Mouse (Mus musculus) midbrain, embryonic 10.5 days (tissue): ENCODE measurements at regions not wholly inside any gene's neighbourhood (a gene's known extent, or its start where the extent isn't known, plus 50 kb on each side); places are given as distances from the start of the nearest gene placed in this dataset.

Source experiments
- DNase-seq: peaks from one replicate; pipeline ENCODE4 v3.0.0-alpha.2; 2017; ENCODE audit warnings: low spot score
- H3K27ac ChIP-seq: fragments of 300-500 bp; sonication (generic); replicated peaks from 2 replicates; pipeline ENCODE4 v1.5.1; 2016; ENCODE audit warnings: mild to moderate bottlenecking
- H3K27me3 ChIP-seq: fragments of 300-500 bp; sonication (generic); 2 replicates; pipeline ENCODE4 v1.6.1; 2016; ENCODE audit warnings: low read depth, mild to moderate bottlenecking; ENCODE audit not compliant: poor library complexity, severe bottlenecking
- H3K36me3 ChIP-seq: fragments of 300-500 bp; sonication (generic); 2 replicates; pipeline ENCODE4 v1.6.1; 2016; ENCODE audit warnings: mild to moderate bottlenecking, moderate library complexity
- H3K4me1 ChIP-seq: fragments of 300-500 bp; sonication (generic); 2 replicates; pipeline ENCODE4 v1.6.1; 2016
- H3K4me3 ChIP-seq: fragments of 300-500 bp; sonication (generic); 2 replicates; pipeline ENCODE4 v1.5.1; 2016; ENCODE audit warnings: mild to moderate bottlenecking, moderate library complexity
- H3K9me3 ChIP-seq: fragments of 300-500 bp; sonication (generic); replicated peaks from 2 replicates; pipeline ENCODE4 v1.6.1; 2016; ENCODE audit warnings: mild to moderate bottlenecking
- WGBS: fragments of 180-500 bp; shearing (Covaris S2); methylation state at CpG from one replicate; pipeline ENCODE4 v1.1.7; 2016; 5-methylcytosine and 5-hydroxymethylcytosine counted together

DNA sequence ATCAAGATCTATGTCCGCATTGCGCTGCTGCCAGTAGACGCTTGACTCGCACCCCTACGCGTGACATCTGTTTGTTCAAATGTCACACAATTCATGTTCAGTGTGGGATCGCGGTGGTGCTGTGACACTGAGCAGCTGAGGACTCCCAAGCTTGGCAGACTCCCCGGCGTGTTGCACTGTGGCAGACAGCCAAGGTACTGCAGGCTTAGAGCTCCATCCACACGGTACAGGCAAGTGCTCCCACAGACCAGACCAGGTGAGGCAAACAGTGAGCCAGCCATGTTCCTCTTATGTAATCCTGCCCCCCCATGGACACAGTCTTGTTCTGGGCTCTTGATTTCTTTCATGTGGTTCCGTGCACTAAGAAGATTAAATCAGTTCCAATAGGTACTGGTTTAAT is 205.5 kb upstream of the Myocd start:
- H3K4me3 ChIP-seq: no peak overlapping the region
- no peaks in the 10 kb centered on the region for H3K4me1 ChIP-seq
- no peak overlapping the region for H3K27ac ChIP-seq
- H3K27me3 ChIP-seq: no peaks in the 10 kb centered on the region
- H3K9me3 ChIP-seq: no peaks in the 10 kb centered on the region
- no peaks in the 10 kb centered on the region for H3K36me3 ChIP-seq
- DNase-seq: no peak
- 91% methylated on average over 12 of the region's 12 CpGs for WGBS

DNA sequence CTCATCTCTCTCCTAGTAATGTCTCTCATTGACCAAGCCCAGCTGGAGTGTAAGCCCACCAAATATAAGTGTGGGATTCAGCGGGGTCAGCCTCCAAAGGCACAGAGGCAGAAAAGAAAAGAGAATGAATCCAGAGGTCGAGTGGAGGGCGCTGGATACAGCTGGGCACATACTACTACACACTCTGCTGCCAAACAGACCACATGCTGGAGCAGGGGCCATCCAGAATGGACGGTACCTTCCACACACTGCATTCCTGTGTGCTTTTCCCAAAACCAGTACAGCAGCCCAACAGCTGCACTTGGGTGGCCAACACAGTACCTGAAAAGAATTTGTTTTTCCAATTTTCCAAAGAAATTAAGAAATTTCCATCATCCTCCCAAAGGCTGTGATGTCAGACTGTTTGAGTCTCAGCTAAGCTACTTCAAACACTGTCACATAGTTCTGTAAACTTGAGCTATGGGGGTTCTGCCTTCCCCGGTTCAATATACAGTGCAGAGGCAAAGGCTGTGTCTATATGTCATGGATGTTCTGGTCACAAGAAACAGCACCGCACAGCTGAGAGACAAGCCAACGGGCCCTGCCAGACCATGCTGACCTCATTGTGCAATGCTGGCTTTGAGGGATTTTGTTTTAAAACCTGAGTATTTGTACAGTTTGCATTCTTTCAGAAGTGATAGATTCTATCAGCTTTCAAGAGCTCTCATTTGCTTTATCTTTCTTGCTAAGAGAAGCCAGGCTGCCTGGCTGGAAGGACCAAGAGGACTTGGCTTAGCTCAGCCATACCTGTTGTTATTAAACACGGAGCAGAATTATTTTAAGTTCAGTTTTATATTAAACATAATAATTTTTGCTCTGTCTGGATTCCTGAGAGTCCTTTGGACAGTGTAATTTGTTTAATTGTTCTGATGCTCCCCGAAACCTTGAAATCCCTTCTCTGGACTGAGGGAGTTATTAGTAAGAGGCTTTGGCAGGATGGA is 200.3 kb upstream of the Myocd start:
- Histone ChIP-seq H3K9me3 (no peaks in the 10 kb centered on the region), H3K4me3 (no peak overlapping the region), H3K4me1 (no peaks in the 10 kb centered on the region), H3K27ac (no peak overlapping the region), H3K36me3 (no peaks in the 10 kb centered on the region), H3K27me3 (no peaks in the 10 kb centered on the region)
- WGBS: 86% methylated on average over 9 of the region's 9 CpGs
- DNase-seq: no peak

DNA sequence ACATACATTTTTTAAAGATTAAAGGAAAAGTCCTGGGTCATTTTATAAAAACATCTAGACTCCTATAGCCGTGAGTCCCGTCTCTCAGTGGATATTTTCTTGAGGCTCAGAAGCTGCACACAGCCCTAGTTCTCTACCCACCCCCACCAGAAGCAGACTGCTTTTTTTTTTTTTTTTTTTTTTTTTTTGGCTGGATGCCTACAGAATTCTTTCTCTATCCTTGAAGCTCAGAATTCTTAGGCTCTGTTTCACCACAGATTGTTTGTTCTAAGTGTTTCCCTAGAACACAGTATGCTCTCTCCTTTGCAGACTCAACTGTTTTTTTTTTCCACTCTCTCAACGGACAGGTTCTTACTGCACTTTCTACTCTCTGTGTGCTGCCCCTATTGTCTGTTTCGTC is 191.3 kb upstream of the Myocd start:
- Histone ChIP-seq H3K27me3 (no peaks in the 10 kb centered on the region), H3K9me3 (peaks cover 3% of the 10 kb centered on the region; the same call in 1 of the 2 replicates), H3K4me1 (no peaks in the 10 kb centered on the region), H3K36me3 (no peaks in the 10 kb centered on the region), H3K4me3 (no peak overlapping the region), H3K27ac (no peak overlapping the region)
- 77% methylated on average over 4 of the region's 4 CpGs for WGBS
- no peak for DNase-seq

DNA sequence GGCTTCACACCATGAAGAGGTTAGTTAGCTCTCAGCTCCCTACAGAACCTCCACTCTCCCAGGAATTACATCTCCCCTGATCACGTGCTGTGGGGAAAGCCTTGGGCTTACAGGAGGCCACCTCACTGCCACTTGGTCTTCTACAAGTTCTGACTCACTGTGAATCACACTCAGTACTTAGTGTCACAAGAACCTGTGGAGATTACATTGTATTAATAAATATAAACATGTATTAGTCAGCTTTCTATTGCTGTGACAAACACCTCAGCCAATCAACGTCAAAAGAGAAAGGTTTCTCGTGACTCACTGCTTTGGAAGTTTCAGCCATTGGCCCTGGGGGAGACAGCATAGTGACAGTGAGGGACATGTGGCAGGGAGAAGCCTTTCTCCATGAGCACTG is 178.6 kb upstream of the Myocd start:
- Histone ChIP-seq H3K27ac (no peak overlapping the region), H3K27me3 (no peaks in the 10 kb centered on the region), H3K9me3 (no peaks in the 10 kb centered on the region), H3K4me3 (no peak overlapping the region), H3K36me3 (no peaks in the 10 kb centered on the region), H3K4me1 (no peaks in the 10 kb centered on the region)
- WGBS: 87% methylated on average over 3 of the region's 3 CpGs
- no peak for DNase-seq

DNA sequence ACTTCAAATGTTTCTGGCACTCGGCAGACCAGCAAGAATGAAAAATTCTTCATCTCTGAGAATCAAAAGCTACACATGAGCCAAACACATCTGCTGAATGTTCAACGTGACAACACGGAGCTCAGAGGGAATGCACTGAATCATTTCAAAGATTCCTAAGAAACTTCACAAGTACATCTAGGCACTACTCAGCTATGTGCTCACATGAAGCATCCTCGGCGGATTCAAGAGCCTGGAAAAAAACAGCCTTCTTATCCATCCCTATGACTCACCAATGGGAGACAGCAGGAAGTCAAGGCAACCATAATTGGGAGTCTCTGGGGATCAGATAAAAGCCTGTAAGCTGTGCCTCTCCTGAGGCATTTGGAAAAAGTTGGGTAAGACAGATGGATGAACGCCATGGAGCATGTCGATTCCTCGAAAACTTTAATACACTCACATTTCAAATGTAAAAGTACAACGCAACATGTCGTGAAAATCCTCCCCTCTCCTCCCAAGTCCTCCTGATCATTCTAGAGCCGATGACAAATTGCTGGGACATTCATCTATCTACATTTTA is 173.8 kb upstream of the Myocd start:
- Histone ChIP-seq H3K9me3 (no peaks in the 10 kb centered on the region), H3K4me3 (no peak overlapping the region), H3K36me3 (no peaks in the 10 kb centered on the region), H3K27me3 (no peaks in the 10 kb centered on the region), H3K4me1 (no peaks in the 10 kb centered on the region), H3K27ac (no peak overlapping the region)
- no peak for DNase-seq
- WGBS: 91% methylated on average over 11 of the region's 11 CpGs

DNA sequence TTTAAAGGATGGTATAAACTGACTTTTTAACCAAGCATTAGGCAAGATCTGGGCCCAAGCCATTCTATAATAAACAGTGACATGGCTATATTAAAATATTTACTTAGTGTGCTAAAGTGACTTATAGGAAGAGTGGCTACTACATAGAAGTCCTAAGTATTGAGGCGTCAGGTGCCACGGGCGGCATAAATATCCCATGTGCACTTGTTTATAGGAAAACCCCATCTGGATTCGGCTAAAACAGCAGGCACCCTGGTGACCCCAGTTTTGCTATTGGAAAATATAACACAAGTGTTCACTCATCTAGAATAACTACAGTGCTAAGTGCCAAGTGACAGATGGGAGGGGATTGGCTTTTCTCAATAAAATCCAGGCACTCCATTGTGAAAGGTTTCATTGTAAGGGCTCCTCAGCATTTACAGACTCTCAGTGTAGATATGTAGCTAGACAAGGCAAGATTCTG is 165.9 kb upstream of the Myocd start:
- no peaks in the 10 kb centered on the region for H3K9me3 ChIP-seq
- H3K4me1 ChIP-seq: no peaks in the 10 kb centered on the region
- H3K36me3 ChIP-seq: no peaks in the 10 kb centered on the region
- WGBS: 94% methylated on average over 4 of the region's 4 CpGs
- no peaks in the 10 kb centered on the region for H3K27me3 ChIP-seq
- no peak for DNase-seq
- no peak overlapping the region for H3K27ac ChIP-seq
- no peak overlapping the region for H3K4me3 ChIP-seq

DNA sequence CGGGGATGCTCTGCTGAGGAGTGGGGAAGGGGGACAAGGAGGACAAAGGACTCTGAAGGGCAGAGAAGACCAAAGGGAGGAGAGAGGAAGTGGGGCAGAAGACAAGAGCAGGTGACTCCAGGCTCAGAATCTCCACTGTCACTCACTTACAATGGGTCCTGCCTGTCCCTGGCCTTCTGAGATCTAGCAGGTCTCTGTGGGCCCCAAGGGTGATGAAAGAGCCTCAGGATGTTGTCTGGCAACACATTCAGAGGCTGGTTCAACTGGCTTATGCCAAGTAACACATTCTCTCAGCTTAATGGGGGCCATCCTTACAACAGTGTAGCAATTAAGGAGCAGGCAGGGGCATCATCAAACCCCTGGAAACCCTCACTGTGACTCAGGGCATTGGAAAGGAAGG is 152.1 kb upstream of the Myocd start:
- no peak overlapping the region for H3K4me3 ChIP-seq
- H3K4me1 ChIP-seq: no peaks in the 10 kb centered on the region
- WGBS: 43% methylated on average over 1 of the region's 1 CpGs
- no peaks in the 10 kb centered on the region for H3K9me3 ChIP-seq
- H3K27ac ChIP-seq: no peak overlapping the region
- DNase-seq: no peak
- no peaks in the 10 kb centered on the region for H3K27me3 ChIP-seq
- H3K36me3 ChIP-seq: no peaks in the 10 kb centered on the region

DNA sequence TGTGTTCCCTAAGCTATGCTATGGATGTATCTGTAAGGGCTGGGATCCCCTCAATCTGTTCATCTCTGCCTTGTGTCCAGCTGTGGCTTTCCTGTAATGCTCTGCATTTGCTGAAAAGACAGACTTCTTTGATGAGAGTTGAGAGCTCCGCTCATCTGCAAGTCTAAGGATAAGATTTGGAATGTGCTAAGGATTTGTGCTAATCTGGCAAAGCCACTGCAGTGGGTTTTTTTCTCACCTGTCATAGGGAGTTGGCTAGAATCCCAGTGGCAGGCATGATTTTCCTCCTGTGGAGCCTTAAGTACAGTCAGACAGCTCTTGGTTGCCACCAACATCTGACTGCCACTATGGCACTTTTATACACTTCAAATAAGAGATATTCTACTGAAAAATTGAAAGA is 138.8 kb upstream of the Myocd start:
- H3K4me1 ChIP-seq: peaks cover 15% of the 10 kb centered on the region
- H3K27me3 ChIP-seq: no peaks in the 10 kb centered on the region
- no peak overlapping the region for H3K27ac ChIP-seq
- H3K36me3 ChIP-seq: no peaks in the 10 kb centered on the region
- no peaks in the 10 kb centered on the region for H3K9me3 ChIP-seq
- no peak for DNase-seq
- no peak overlapping the region for H3K4me3 ChIP-seq
- 59% methylated on average over 1 of the region's 1 CpGs for WGBS

DNA sequence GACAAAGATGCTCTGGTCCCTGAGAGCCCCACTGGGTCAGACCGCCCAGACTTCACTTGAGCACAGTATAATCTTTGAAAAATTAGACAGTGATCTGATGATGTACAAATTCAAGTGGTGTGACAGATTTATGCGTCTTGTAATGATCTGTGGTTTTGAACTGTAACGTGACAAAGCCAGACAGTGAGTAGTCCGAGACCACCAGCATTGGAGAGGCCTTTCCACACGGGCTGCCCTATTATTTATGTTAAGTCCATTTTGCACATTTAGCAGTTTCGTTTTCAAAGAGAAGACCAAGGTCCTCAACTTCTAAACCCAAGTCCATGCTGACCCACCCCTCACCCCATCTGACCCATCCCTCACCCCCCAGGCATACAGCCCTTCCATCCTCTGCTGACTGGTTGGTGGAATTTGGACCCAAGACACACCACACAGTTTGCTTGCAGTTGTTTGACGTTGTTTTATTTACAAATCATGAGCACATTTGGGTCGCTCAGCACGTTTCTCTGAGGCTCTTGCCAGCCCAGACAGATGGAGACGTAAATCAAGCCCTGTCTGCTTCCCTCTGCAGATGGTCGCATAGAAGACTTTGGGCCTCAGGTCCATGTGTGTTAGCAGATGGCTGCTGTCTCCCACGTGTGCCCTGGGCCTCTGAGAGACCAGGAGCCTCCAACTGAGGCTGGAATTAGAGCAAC is 132.8 kb upstream of the Myocd start:
- Histone ChIP-seq H3K36me3 (no peaks in the 10 kb centered on the region), H3K27me3 (no peaks in the 10 kb centered on the region), H3K4me3 (no peak overlapping the region), H3K9me3 (no peaks in the 10 kb centered on the region), H3K4me1 (peaks cover 4% of the 10 kb centered on the region), H3K27ac (no peak overlapping the region)
- DNase-seq: no peak
- WGBS: 87% methylated on average over 12 of the region's 12 CpGs

DNA sequence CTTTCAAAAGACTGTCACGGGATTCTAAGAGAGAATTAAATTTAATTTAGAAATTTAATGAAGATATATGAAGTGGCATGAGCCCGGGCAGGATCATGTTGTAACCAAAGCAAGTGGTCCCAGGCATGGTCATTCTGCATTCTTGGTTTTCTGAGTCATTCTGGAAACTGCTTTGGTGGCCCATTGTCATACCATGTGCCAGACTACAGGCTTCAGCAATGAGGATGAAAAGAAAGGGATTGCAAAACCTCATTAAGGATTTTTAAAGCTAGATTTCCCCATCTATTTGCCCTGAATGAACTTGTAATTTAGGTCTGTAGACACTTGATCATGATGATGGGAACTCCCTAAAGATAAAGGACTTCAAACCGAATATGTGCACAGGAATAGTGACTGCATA is 119.4 kb upstream of the Myocd start:
- H3K4me1 ChIP-seq: peaks cover 5% of the 10 kb centered on the region; the same call in 1 of the 2 replicates
- no peak overlapping the region for H3K4me3 ChIP-seq
- DNase-seq: no peak
- 86% methylated on average over 3 of the region's 3 CpGs for WGBS
- no peaks in the 10 kb centered on the region for H3K9me3 ChIP-seq
- no peaks in the 10 kb centered on the region for H3K36me3 ChIP-seq
- no peak overlapping the region for H3K27ac ChIP-seq
- no peaks in the 10 kb centered on the region for H3K27me3 ChIP-seq

DNA sequence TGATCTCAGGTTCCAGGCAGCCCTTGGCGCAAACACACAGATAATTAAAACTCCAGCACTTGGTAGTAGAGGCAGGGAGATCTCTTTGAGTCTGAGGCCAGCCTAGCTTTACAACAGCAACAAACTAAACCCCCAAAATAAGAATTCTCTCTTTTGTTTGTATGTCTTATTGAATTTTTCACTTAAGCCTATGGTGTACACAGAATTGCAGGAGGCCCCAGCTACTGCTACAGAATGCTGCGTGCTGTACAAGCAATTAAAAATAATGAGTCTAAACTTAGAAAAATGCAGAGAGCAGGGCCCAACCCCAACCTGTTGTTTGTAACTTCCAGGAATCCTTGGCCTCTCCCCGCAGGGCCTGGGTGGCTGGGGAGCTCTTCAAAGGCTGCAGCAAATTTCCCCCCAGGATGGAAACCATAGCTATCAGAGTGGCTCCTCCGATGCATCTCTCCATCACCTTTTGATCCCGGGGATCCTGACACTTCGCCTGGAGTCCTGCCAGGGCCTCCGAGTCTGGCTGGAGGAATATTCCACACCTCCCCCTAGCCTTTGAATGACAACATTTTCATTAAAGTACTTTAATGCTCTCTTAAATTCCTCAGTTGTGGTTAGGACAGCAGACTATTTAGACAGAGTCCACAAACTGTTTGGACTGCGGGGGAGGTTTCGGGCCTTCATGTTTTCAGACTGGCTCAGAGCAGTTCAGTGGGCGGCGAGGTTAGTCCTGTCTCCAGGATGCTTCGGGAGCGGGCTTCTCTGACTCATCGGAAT is 116.7 kb upstream of the Myocd start:
- Histone ChIP-seq H3K4me3 (no peak overlapping the region), H3K27ac (no peak overlapping the region), H3K9me3 (no peaks in the 10 kb centered on the region), H3K27me3 (no peaks in the 10 kb centered on the region), H3K36me3 (no peaks in the 10 kb centered on the region), H3K4me1 (peaks cover 5% of the 10 kb centered on the region; the same call in 1 of the 2 replicates)
- WGBS: 73% methylated on average over 14 of the region's 14 CpGs
- DNase-seq: no peak

DNA sequence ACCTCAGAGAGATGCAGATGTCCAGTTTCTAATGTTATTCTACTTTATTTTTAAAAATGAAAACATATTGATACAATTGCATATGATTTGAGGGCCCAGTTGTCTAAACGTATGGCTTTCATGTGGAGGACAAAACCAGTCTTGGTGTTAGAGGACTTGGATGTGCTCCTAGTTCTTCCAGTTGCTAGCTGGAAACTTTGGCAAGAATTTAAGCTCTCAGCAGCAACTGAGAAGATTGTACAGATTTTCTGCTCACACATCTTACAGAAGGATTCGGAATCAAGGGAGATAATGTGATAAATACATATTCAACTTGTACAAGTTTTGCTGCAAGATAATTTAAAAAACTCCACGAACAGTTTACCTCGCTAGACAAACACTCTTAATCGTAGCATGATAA is 105.6 kb upstream of the Myocd start:
- 87% methylated on average over 5 of the region's 5 CpGs for WGBS

More for the DNA sequence above, 105.6 kb upstream of the Myocd start:
- Histone ChIP-seq H3K27ac (no peak overlapping the region), H3K4me1 (peaks cover 6% of the 10 kb centered on the region; the same call in 1 of the 2 replicates), H3K27me3 (no peaks in the 10 kb centered on the region), H3K9me3 (no peaks in the 10 kb centered on the region), H3K36me3 (no peaks in the 10 kb centered on the region), H3K4me3 (no peak overlapping the region)
- DNase-seq: no peak
